Mouse (Mus musculus) kidney, adult 2 months (tissue): Measurements from ENCODE around the gene Cfb. TPM values are rescaled to one million over a fixed set of nuclear protein-coding genes. Genes with fewer than 3 reads are reported as not detected.
A peak's percentile ranks its signal among the peaks of the same experiment; 100 is the strongest.

Experiments used
- DNase-seq: peaks from one replicate; pipeline ENCODE4 v3.0.0; 2021
- H3K27ac ChIP-seq: fragments of 200-500 bp; 2 replicates; pipeline ENCODE4 v1.5.1; 2012; ENCODE audit warnings: low read depth, low read length, control low read depth, inconsistent platforms; ENCODE audit not compliant: insufficient read depth
- H3K27me3 ChIP-seq: fragments of 200-500 bp; replicated peaks from 2 replicates; pipeline ENCODE4 v1.6.1; 2012; ENCODE audit warnings: mild to moderate bottlenecking, moderate library complexity, low read length, inconsistent platforms; ENCODE audit not compliant: control insufficient read depth, insufficient read depth
- H3K36me3 ChIP-seq: fragments of 200-500 bp; 2 replicates; pipeline ENCODE4 v1.6.1; 2012; ENCODE audit warnings: mild to moderate bottlenecking, moderate library complexity, low read length, inconsistent platforms; ENCODE audit not compliant: control insufficient read depth, insufficient read depth
- H3K4me1 ChIP-seq: fragments of 200-500 bp; 2 replicates; pipeline ENCODE4 v1.6.1; 2011; ENCODE audit warnings: low read length; ENCODE audit not compliant: control insufficient read depth, insufficient read depth
- H3K4me3 ChIP-seq: fragments of 200-500 bp; 2 replicates; pipeline ENCODE4 v1.5.1; 2011; ENCODE audit warnings: mild to moderate bottlenecking, low read depth, low read length, control low read depth; ENCODE audit not compliant: insufficient read depth
- CTCF ChIP-seq: fragments of 200-500 bp; conservative IDR thresholded peaks from 2 replicates; pipeline ENCODE4 v1.5.1; 2011; ENCODE audit warnings: low read depth, mild to moderate bottlenecking, control low read depth, low read length, moderate library complexity, mixed read lengths; ENCODE audit not compliant: insufficient read depth, insufficient read length
- POLR2A ChIP-seq: fragments of 200-500 bp; IDR thresholded peaks from one replicate; pipeline ENCODE4 v1.6.1; 2011; ENCODE audit warnings: low read depth, low read length, control low read depth
- WGBS: fragments of 180-500 bp; shearing (Covaris S2); methylation state at CpG from one replicate; pipeline ENCODE4 v1.1.7; 2018; 5-methylcytosine and 5-hydroxymethylcytosine counted together
- polyA plus RNA-seq: library from polyadenylated mRNA; depleted of rRNA; stranded (reverse); fragments of >200 nt; gene quantifications from 2 replicates; pipeline ENCODE4 v1.2.3, GENCODE M21; 2012

The Cfb gene
- polyA plus RNA-seq, 1 experiment, result 199 TPM

DNA sequence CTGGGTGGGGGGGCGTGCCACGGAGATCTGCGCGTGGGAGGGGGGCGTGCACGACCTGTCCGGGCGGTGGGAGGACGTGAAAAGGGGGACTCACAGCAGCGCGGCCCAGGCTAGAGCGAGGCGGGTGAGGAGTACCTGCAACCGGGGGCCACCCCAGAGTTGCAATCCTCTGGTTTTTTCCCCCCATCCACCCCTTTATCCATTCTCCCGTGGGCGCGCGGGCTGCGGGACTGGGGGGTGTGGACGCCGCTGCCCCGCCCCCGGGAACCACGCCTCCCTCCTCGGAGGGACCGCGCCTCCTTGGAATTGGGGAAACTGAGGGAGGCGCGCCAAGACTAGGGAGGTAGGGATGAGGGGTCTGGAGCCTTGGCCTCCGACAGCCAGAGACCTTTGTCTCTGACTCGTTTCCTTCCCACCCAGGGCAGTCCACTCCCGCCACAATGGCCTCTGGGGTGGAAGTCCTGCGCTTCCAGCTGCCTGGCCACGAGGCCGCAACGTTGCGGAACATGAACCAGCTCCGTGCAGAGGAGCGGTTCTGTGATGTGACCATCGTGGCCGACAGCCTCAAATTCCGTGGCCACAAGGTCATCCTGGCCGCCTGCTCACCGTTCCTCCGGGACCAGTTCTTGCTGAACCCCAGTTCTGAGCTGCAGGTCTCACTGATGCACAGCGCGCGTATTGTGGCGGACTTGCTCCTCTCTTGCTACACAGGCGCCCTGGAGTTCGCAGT lies 32.6 kb upstream of the Cfb start:
- Histone ChIP-seq H3K4me1 (no peaks in the 10 kb centered on the region; the same call in 1 of the 2 replicates), H3K4me3 (peak overlapping the region; percentile 74), H3K27ac (no peak overlapping the region; the same call in 1 of the 2 replicates), H3K27me3 (no peaks in the 10 kb centered on the region), H3K36me3 (no peaks in the 10 kb centered on the region)
- peak; percentile 58 for DNase-seq
- WGBS, result 7% methylated on average over 51 of the region's 51 CpGs
- TF ChIP-seq CTCF, result no peak
- TF ChIP-seq POLR2A, result no peak

DNA sequence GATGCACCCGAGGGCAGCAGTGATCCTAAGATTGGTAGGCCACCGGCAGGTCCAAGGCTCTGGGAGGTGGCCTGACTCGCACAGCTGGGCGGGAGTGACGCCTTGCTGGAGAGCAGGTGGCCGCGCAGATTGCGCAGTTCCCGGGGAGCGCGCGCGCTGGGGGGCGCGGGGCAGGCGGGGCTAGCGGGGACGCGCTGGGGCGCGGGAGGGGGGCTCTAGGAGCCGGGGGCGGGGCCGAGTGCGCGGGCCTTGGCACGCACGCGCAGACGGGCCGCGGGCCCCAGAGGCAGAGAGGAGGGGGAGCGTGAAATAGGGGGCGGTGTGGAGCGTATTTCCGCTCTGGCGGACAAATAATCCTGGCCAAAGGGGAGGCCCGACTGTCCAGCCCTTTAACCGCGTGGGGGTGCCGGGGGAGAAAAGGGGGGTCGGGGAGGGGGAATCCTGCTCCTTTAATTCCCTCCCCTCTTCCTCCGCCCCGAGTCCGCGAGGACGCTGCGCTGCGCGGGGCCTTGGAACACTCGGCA lies 31.8 kb upstream of the Cfb start:
- Histone ChIP-seq H3K36me3 (no peaks in the 10 kb centered on the region), H3K27me3 (no peaks in the 10 kb centered on the region), H3K27ac (peak overlapping the region; percentile 44), H3K4me1 (no peaks in the 10 kb centered on the region; the same call in 1 of the 2 replicates), H3K4me3 (peak overlapping the region; percentile 74)
- whole genome bisulfite sequencing, result under 1% methylated on average over 44 of the region's 51 CpGs
- DNase-seq, result peak; percentile 96
- TF ChIP-seq CTCF, result 0 out of 2 replicates have a peak, but pooled peaks have one; percentile 15
- peak; percentile 60 for TF ChIP-seq POLR2A

DNA sequence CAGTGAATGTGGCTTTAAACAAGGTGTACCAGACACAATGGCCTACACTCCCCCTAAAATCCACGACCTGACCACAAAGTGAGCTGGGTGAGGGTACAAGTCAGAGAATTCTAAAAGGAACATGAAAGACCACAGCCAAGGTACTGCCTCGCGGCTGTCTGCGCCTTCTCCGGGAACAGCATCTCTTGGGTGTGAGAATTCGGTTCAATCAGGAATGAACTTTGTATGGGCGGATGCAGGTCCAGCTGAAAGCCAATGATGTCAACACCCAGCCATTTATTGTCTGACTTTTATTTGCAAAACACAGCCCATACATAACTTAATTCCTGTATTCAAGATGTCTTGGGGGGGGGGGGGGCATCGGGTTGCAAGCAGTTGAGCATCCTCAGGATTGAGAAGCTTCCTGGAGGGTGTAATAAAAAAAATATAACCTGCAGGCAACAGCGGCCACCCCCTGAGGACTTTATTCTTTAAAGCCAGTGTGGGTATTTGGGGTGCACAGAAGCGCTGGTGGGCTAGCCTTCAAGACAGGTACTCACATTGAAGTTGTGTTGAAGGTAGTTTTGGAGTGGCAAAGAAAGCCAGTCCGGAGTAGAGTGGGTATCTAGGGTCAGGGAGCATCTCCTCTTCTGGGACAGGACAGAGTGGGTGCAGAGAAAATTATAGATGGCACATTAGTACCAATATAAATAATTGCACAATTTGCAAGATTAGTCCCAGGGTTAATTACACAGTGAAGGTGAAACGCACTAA lies 30.9 kb upstream of the Cfb start:
- DNase-seq, result no peak
- no peaks in the 10 kb centered on the region for H3K27me3 ChIP-seq
- 77% methylated on average over 12 of the region's 12 CpGs for WGBS
- H3K27ac ChIP-seq, result peak overlapping the region; percentile 44; the same call in 1 of the 2 replicates
- no peaks in the 10 kb centered on the region; the same call in 1 of the 2 replicates for H3K4me1 ChIP-seq
- TF ChIP-seq CTCF (no peak), POLR2A (no peak)
- no peaks in the 10 kb centered on the region for H3K36me3 ChIP-seq
- H3K4me3 ChIP-seq, result no peak overlapping the region

DNA sequence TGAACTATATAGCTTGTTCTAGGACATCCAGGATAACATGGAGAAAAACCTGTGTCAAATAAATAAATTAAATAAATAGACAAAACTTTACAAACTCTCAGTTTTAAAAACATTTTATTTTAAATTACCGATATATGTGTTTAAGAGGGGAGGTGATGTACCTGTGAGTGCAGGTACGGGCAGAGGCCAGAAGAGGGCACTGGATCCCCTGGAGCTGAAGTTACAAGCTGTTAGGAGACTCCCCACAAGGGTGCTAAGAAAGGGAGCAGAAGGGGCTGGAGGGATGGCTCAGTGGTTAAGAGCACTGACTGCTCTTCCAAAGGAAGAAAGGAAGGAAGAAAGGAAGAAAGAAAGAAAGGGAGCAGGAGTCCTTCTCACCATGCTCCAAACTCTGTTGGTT lies 29.1 kb upstream of the Cfb start:
- no peaks in the 10 kb centered on the region; the same call in 1 of the 2 replicates for H3K4me1 ChIP-seq
- TF ChIP-seq POLR2A, result no peak
- TF ChIP-seq CTCF, result peak; percentile 41
- WGBS, result 94% methylated on average over 2 of the region's 2 CpGs

DNA sequence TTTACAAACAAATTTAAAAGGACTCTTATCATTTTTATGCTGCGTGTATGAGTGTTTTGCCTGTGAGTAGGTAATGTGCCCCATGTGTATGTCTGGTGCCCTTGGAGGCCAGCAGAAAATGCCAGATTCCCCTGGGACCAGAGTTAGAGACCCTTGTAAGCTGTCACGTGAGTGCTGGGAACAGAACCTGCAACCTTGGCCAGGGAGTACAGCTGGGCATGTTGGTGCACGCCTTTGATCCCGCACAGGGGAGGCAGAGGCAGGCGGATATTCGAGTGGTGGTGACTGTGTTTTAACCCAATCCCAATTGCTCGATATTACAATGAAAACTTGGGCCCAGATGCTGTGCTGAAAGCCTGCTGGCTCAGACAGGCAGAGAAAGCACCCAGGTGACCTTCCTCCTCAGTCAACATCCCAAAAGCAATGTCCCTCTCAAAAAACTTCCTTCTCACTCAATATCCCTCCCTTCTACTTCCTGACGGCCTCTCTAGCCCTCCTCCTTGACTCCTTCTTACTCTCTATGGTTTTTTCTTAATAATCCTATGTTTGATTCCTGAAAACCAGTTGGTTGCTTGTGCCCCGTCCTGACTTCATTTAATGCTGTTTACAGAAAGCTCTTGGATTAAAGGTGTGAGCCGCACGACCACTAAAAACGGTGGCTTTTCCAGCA lies 27.9 kb upstream of the Cfb start:
- Histone ChIP-seq H3K4me1 (no peaks in the 10 kb centered on the region; the same call in 1 of the 2 replicates), H3K27ac (no peak overlapping the region), H3K36me3 (no peaks in the 10 kb centered on the region), H3K4me3 (no peak overlapping the region), H3K27me3 (no peaks in the 10 kb centered on the region)
- WGBS, result 85% methylated on average over 12 of the region's 12 CpGs
- TF ChIP-seq CTCF, result no peak
- TF ChIP-seq POLR2A, result no peak
- no peak for DNase-seq

More for the DNA sequence above, 29.1 kb upstream of the Cfb start:
- no peak for DNase-seq
- Histone ChIP-seq H3K27ac (no peak overlapping the region), H3K4me3 (no peak overlapping the region), H3K27me3 (no peaks in the 10 kb centered on the region), H3K36me3 (no peaks in the 10 kb centered on the region)

DNA sequence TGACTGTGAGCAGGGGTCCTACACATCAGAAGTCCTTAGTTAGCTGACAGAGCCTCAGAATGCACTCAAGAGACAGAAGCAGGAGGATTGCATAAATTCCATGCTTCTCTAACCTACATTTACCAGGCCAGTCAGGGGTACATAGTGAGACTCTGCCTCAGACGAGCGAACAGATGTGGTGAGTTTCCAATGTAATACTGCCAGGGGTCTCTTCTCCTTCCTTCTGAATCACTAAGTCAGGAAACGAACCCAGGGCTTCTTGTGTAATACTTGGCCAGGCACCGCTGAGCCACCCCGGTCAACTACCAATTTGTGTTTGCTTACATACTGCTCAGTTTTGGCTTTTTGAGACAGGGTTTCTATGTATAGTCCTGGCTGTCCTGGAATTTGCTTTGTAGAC lies 25.6 kb upstream of the Cfb start:
- H3K4me1 ChIP-seq, result no peaks in the 10 kb centered on the region
- no peak for DNase-seq
- no peaks in the 10 kb centered on the region for H3K36me3 ChIP-seq
- no peaks in the 10 kb centered on the region for H3K27me3 ChIP-seq
- no peak overlapping the region for H3K4me3 ChIP-seq
- WGBS, result 88% methylated on average over 5 of the region's 5 CpGs
- TF ChIP-seq POLR2A (no peak), CTCF (no peak)
- 0 out of 2 replicates have a peak overlapping the region, but pooled peaks have one; percentile 14 for H3K27ac ChIP-seq

DNA sequence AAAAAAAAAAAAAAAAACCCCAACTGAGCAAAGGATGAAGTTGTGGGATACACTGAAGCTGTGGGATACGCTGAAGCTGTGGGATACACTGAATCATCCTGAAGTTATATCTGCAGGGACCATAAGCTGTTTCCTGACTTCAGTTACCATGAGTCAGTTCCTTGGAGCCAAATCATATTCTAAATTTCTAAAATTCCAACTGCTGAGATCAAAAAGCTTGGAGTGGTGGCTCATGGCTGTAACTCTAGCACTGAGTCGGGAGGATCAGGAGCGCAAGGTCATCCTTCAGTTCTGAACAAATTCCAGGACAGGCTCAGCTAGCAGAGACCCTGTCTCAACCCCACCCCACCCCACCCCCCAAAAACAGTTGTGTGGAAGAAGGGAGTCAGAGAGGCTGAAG lies 23.3 kb upstream of the Cfb start:
- H3K27me3 ChIP-seq, result no peaks in the 10 kb centered on the region
- H3K36me3 ChIP-seq, result no peaks in the 10 kb centered on the region
- no peak for DNase-seq
- 78% methylated on average over 3 of the region's 3 CpGs for WGBS
- no peak overlapping the region for H3K4me3 ChIP-seq
- TF ChIP-seq CTCF, result no peak
- TF ChIP-seq POLR2A, result no peak
- H3K27ac ChIP-seq, result no peak overlapping the region
- no peaks in the 10 kb centered on the region for H3K4me1 ChIP-seq
